ENCODE assay signal across 27 mouse cellular contexts in genomic region chr6:148955641-148956420, GRCm38 (mm10). TPM values are rescaled to one million over a fixed set of nuclear protein-coding genes. Genes with fewer than 3 reads are reported as not detected.
DNase-seq lines count a peak whose midpoint lies in the region; ATAC-seq and TF ChIP-seq lines count a peak whose summit lies in the region.
"Had no signal": no experiment of that assay in that cellular context is flagged by ENCODE, and none has a peak within 500 bp of the region (broad histone marks: within the 10 kb centered on the region; RNA-seq: fewer than 3 reads in every experiment).

No protein-coding gene starts in this region.

- TF ChIP-seq CTCF in heart, adult 2 months (IDR thresholded peaks at IDR 0.05), result no peak
- no peak for TF ChIP-seq CTCF in G1E (IDR thresholded peaks at IDR 0.05; ENCODE audit: low read depth, low read length)

- no peak for TF ChIP-seq EP300 in heart, adult 2 months (IDR thresholded peaks at IDR 0.05; ENCODE audit: insufficient read depth, low read depth, low read length)

- peak; percentile 79 for ATAC-seq in G1E (ENCODE audit: extremely low read depth, insufficient number of reproducible peaks, low FRiP score, poor library complexity, severe bottlenecking)
- ATAC-seq: inflammation-experienced regulatory T-cells, adult 6 months; Patski had no signal

- no peaks in the 10 kb centered on the region for H3K4me1 ChIP-seq in heart, adult 2 months (ENCODE audit: control insufficient read depth, insufficient read depth, low read length)
- peaks cover 34% of the 10 kb centered on the region for H3K4me1 ChIP-seq in G1E (ENCODE audit: insufficient read depth, low read depth, low read length)
- H3K4me1 ChIP-seq: forebrain, embryonic 12.5 days; hindbrain, embryonic 15.5 days; lung, embryonic 15.5 days; midbrain, embryonic 12.5 days had no signal

- H3K9ac ChIP-seq in heart, adult 2 months (ENCODE audit: low read depth, low read length), result no peak overlapping the region
- H3K9ac ChIP-seq: embryonic facial prominence, embryonic 13.5 days; forebrain, embryonic 12.5 days; hindbrain, embryonic 15.5 days; lung, embryonic 15.5 days; midbrain, embryonic 12.5 days had no signal

- DNase-seq in heart, adult 11 months, result peak; percentile 64
- DNase-seq in heart, adult 2 months, result no peak
- peak; percentile 50 for DNase-seq in ovary, adult 18-20 months (ENCODE audit: low spot score)
- DNase-seq in ovary, postnatal 14 days (ENCODE audit: low spot score), result no peak
- peak; percentile 5 for DNase-seq in G1E (ENCODE audit: low spot score)
- no peak for DNase-seq in gastrocnemius, postnatal 4 days (ENCODE audit: low spot score in 2 of 2)
- DNase-seq in urinary bladder, postnatal 14 days (ENCODE audit: low spot score), result no peak
- DNase-seq: adrenal gland, postnatal 25 days; cerebellum, adult 11-12 months; cerebellum, adult 9-11 months; gastrocnemius, postnatal 14 days; kidney, adult 11 months; kidney, postnatal 14 days; layer of hippocampus, adult 9-11 months; liver; lung, postnatal 36 days; spleen, adult 18-20 months; thymus, adult 2 months; thymus, postnatal 36 days had no signal

- intact Hi-C loops in heart, adult 2 months (cut with DNase I), result no loop called here

- H3K27me3 ChIP-seq in heart, adult 2 months (ENCODE audit: control insufficient read depth, insufficient read depth, low read length), result no peaks in the 10 kb centered on the region
- no peaks in the 10 kb centered on the region for H3K27me3 ChIP-seq in G1E (ENCODE audit: insufficient read depth, low read length)
- H3K27me3 ChIP-seq: embryonic facial prominence, embryonic 13.5 days; forebrain, embryonic 12.5 days; hindbrain, embryonic 15.5 days; lung, embryonic 15.5 days; midbrain, embryonic 12.5 days; Patski had no signal

- no peak overlapping the region for H3K4me3 ChIP-seq in heart, adult 2 months
- no peak overlapping the region; the same call in 1 of the 2 replicates for H3K4me3 ChIP-seq in G1E (ENCODE audit: low read depth, low read length)
- H3K4me3 ChIP-seq: embryonic facial prominence, embryonic 13.5 days; forebrain, embryonic 12.5 days; hindbrain, embryonic 10.5 days; hindbrain, embryonic 15.5 days; lung, embryonic 15.5 days; midbrain, embryonic 12.5 days had no signal

- H3K79me2 ChIP-seq in heart, adult 2 months (replicated peaks; ENCODE audit: control insufficient read depth, insufficient read depth, low read length), result no peaks in the 10 kb centered on the region

- H3K9me3 ChIP-seq in G1E (replicated peaks), result no peaks in the 10 kb centered on the region
- H3K9me3 ChIP-seq: embryonic facial prominence, embryonic 13.5 days; forebrain, embryonic 12.5 days; hindbrain, embryonic 10.5 days; hindbrain, embryonic 15.5 days; lung, embryonic 15.5 days; midbrain, embryonic 12.5 days had no signal

- no peak overlapping the region for H3K27ac ChIP-seq in heart, adult 2 months
- H3K27ac ChIP-seq: embryonic facial prominence, embryonic 13.5 days; forebrain, embryonic 12.5 days; hindbrain, embryonic 10.5 days; hindbrain, embryonic 15.5 days; lung, embryonic 15.5 days; midbrain, embryonic 12.5 days had no signal

- no peak for TF ChIP-seq POLR2A in heart, adult 2 months (IDR thresholded peaks at IDR 0.05; ENCODE audit: insufficient read depth, low read depth, low read length)

- no peaks in the 10 kb centered on the region for H3K36me3 ChIP-seq in heart, adult 2 months (ENCODE audit: control insufficient read depth, insufficient read depth, low read length)
- no peaks in the 10 kb centered on the region for H3K36me3 ChIP-seq in G1E (replicated peaks)
- H3K36me3 ChIP-seq: embryonic facial prominence, embryonic 13.5 days; forebrain, embryonic 12.5 days; hindbrain, embryonic 10.5 days; hindbrain, embryonic 15.5 days; lung, embryonic 15.5 days; midbrain, embryonic 12.5 days had no signal

RNA-seq across cellular contexts. Expression of gene Sinhcaf, which starts 9.6 kb away (rescaled TPM):
- 1 to 10 TPM; 2.7 to 5.0 TPM for total RNA-seq in heart, adult 2 months (2021)
- polyA plus RNA-seq in heart, adult 2 months (2012; rRNA removed), result 1.3 and 2.1 TPM in 2 replicates
- 79.4 and 86.5 TPM in 2 replicates for total RNA-seq in G1E (2014; fragmentation: Nextera tagmentation)
- total RNA-seq in G1E (2017), result 76.6 and 84.2 TPM in 2 replicates
- 45.6 and 84.5 TPM in 2 replicates for polyA plus RNA-seq in G1E (2012)
- total RNA-seq in gastrocnemius, postnatal 4 days (2021), result 10 to 100 TPM in 1 of 2 experiments, 1 to 10 TPM in 1; 8.3 to 12.0 TPM

RNA-seq across cellular contexts. Expression of gene Caprin2, which starts 59.8 kb away (rescaled TPM):
- total RNA-seq in heart, adult 2 months (2021), result 1 to 10 TPM; 4.1 to 4.2 TPM
- 4.0 and 7.4 TPM in 2 replicates for polyA plus RNA-seq in heart, adult 2 months (2012; rRNA removed)
- 25.3 and 38.2 TPM in 2 replicates for total RNA-seq in G1E (2014; fragmentation: Nextera tagmentation)
- total RNA-seq in G1E (2017), result 18.8 and 22.8 TPM in 2 replicates
- 2.2 and 3.1 TPM in 2 replicates for polyA plus RNA-seq in G1E (2012)
- total RNA-seq in gastrocnemius, postnatal 4 days (2021), result 10 to 100 TPM; 17.9 to 20.2 TPM

Comparison
In these comparisons a context has a peak if more than half of its experiments do, and no peak if none do; other contexts are left out.
1. DNase-seq: peak in heart, adult 11 months (single experiment), ovary, adult 18-20 months (single experiment) and G1E (single experiment); none in heart, adult 2 months (0 of 2), ovary, postnatal 14 days (single experiment), gastrocnemius, postnatal 4 days (0 of 2) and urinary bladder, postnatal 14 days (single experiment).
2. RNA of gene Sinhcaf, which starts 9.6 kb away (total RNA-seq): 76.6 to 86.5 TPM in G1E; 8.3 to 12.0 TPM in gastrocnemius, postnatal 4 days and 2.7 to 5.0 TPM in heart, adult 2 months; every median in the first group is over 4 times any median in the second.